Mouse (Mus musculus) 3134 (cell line): ENCODE measurements around the gene Ror1.

Experiments used
- DNase-seq: peaks from one replicate; pipeline ENCODE4 v3.0.0-alpha.2; 2011; ENCODE audit warnings: low spot score; ENCODE audit not compliant: insufficient read length; ENCODE audit errors: extremely low read depth

The Ror1 gene

DNA sequence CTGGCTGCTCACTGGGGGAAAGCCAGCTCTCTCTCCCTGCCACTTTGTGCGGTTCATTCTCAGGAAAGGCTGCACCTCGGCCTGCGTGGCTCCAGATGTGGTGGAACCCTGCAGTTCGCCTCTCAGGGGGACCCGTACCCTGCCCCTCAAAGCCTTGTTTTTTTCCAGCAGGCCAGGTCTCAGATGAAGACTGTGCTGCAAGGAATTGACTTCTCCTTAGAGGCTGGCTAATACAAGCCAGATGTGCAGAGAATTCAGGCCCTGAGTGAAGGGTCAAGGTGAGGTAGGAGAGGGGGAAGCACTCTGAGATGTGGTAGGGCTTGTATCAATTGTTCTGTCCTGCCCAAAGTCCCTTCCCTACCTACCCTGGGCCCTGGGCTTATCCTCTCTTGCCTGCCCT lies 108.1 kb downstream of the Ror1 start:
- DNase-seq: no peak

DNA sequence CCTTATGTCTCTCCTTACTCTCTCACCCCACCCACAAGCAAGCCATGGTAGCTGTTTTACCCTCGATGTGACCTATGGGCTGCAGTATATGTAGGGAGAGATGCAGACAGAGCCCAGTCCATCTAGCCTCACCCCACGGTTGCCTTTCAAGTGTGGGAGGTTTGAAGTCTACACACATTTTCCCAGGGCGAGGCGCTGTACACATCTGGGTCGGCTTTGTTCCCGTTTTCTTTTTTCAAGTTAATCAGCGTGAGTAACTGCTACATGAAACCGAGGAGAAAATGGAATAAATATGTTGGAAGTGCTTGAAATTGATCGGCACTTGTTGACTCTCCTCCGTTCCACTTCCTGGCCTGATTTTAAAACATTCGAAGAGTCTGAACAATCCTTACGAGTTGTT lies 108.8 kb downstream of the Ror1 start:
- no peak for DNase-seq

DNA sequence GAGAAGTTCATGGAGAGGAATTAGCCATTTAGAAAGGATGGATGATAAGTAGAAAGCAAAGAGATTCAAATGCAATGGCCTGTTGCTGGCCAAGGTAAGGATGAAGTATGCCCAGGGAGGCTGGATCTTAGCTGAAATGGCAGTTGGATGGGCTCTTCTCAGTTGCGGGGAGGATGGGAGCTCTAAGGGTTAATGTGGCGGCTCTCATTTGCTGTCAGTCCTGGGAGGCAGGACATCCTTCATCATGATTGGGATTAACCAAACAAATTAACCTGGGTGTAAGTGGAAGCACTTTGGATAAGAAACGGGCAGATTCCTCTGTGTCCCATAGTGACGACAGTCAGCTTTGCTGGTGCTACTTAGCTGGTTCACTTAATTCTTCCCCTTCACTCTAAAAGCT lies 112.5 kb downstream of the Ror1 start:
- DNase-seq: no peak

DNA sequence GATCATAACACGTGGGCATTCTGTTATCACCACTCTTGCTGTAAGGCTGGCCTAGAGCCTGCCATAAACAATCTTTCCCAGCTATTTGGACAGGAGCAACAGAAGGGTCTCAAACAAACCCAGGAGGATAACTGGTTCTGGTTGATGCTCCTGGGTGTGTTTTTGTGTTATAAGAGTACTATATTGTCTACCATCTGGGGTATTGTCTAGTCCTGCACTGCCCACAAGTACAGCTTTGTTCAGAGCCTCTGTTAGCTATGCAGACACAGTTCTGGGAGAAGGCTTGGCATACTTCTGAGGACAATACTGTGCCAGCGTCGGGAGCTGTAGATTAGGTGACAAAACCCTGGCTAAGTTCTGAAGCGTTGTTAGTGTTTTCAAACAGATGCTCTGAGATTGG lies 113.5 kb downstream of the Ror1 start:
- no peak for DNase-seq

DNA sequence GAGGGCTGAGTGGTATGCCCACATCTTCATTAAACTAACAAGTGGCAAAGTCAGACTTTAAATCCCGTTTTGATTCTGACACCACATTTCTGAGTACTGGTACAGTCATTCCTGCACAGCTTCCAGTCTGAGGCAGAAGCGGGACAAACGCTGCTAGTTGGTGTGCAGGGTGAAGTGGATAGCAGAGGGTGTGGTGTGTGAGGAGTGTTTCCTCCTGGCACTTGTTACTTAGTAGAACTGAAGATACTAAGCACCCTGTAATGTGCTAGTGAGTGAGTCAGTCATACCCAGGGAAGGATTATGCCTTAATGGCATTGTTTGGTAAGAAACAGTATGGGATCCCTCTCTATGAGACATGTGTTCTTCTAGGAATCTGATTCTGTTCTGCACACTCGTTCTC lies 115.7 kb downstream of the Ror1 start:
- DNase-seq: no peak

DNA sequence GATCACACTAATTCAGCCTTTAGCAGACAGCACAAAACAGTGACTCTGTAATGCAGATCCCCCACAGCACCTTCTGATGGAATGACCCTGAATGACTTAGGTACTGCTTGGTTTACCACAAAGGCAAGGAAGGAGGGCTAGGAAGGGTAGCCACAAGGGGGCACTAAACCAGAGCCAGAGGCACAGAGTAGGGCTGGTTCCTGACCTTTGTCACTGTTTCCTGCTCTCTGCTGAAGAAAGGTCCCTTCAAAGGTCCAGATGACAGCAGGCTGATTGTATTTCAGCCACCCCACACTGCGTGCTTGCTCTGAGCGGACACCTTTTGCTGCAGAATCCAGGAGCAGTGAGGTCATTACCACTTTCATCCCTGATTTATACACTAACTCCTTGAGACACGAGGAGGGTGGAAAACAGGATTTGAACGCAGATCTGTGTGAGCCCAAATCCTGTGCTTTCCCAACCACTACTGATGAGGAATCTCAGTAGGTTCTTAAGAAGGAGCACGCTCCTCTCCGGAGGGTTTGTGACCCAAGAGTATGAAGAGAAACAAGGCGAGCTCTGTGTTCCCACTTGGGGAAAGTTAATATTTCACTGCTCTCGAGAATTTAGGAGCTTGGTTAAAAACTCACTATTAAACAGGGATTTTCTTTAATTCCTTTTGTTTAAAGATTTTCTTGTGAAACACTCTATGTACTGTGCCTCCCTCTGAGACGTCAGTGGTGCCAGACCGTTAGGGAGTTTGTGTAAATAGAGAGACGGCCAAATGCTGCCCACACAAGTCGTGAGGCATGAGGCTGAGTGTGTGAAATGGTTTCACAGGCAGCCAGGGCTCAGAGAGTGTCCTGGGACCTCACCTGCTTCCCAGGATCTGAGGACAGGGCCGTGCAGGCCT lies 119.0 kb downstream of the Ror1 start:
- DNase-seq: no peak

DNA sequence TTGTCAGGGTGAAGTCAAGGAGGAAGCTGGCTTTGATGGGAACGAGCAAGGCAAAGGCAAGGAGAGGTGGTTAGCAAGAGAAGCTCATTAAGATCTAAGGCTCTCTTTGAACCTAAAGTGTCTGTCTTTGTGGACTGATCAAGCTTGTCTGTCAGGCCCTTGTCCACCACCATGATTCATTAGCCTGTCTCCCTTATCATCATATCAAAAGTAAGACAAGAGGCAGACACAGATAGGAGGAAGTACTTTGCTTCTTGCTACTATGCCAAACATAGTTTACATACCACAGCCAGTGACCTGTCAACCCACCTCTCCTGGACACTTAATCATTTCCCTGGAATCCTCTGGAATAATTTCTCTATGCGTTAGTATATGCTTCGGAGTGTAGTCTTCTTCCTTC lies 121.0 kb downstream of the Ror1 start:
- no peak for DNase-seq

DNA sequence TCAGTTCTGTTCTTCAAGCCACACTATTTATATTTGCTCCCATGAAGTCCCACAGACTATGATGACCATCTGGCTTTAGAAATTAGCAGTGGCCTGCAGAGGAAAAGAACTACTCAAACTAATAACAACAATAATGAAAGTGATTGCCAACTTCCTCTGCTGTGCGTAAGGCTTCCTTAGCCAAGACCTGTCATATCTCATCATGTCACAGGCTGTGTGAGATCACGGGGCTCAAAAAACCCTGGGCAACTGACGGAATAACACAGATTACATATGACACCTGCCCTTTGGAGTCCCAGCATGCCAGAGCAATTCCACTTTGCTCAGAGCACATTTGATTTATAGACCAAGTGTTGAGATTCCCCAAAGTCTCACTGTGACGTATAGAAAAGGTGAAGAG lies 123.4 kb downstream of the Ror1 start:
- DNase-seq: no peak

DNA sequence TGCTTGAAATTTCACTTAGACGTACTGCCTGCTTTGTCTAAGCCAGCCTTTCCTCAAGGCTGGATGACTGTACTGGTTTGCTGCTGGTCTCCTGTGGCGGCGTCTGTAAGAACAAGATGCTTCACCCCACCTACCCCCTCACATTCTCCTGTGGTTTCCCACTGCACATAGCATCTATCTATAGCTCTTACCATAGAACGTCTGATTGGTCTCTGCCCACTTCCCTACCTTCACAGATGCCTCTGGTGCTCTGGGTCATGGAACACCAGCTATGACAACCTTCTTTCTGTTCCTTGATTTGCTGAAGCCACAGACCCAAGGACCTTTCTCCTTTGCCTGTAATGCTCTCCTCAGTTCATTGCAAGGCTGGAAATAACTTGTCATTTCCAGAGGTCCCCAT lies 124.0 kb downstream of the Ror1 start:
- DNase-seq: no peak

DNA sequence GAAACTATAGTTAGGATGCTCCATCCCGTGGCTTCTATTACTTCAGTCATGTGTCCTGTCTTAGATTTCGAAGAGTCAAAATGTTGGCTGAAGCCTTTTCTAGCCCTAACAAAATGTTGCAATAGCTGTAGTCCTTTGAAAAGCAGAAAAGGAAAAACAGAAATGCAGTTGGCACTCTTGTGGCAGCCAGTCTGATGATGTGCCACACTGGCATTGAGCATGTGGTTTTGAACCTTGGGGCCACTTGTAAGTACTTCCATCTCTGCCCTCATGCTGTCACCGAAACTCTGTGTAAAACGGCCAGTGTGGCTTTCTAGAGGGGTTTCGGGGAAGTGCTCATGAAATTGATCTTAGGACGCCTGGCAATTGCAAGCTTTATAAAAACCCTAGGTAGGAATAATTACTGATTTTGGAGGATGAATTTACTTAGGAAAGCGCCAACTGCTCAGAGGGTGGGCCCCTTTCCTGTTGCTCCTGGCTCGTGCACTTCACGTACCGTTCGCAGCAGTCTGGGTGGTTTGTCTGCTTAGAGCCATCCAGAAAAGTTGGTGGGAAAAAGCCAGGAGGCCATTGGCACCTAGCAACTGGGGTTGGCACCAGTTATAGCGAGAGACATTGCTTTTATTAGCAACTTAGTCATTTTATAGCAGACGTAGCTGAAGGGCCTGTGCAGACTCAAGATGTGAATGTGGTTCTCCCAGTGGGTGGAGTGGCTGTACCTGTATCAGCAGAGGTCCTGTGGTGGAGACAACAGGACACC lies 126.6 kb downstream of the Ror1 start:
- no peak for DNase-seq

DNA sequence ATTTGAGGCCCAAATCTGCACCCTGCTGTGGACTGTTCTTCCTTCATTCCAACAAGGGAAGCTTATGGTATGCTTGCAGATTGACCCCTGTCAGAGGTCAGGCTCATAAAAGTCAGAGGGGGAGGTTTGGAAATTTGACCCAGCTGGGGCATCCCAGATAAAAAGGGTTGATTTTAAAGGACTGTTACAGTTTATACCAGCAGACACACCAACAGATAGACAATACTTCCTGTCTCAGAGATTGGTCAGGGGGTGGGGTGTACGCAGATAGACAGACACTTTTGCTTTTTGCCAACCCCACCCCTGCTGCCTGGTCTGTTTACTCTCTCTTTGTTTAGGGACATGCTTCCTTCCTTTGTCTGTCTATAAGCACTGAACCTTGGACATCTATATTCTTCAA lies 127.9 kb downstream of the Ror1 start:
- DNase-seq: no peak

DNA sequence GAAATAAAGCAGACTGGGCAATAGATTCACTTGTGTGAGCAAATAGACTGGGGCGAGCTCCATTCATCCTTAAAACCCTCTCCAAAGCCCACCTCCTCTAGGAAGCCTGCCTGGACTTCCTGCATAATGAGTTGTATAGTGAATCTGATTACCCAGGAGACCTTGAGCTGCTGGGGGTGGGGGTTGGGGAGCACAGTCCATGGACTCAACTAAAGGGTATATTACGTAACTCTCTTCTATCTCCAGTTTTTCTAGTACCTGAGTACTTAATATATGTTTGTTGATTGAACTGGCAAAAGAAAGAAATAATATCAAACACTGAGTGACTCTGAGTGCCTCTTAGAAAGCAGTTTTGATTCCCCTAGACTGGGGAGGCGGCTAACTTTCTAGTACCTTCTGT lies 128.4 kb downstream of the Ror1 start:
- DNase-seq: no peak

DNA sequence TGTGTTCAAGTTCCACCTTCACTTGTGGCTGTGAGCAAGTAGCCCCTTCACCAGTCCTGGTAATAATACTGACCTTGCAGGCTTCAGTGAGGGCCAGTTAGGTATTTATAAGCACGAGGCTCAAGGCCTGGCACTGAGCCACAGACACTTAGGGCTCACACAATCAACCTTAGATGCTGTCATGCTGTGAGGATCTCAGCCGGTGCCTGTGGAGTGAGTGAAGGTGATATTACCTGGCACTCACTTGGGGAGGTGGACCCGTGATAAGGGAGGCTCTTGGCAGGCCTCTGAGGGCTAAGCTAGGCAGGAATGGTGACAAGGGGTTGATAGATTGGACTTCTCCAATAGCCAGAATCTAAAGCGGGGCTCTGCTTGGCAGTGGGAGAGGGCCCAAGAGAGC lies 131.0 kb downstream of the Ror1 start:
- DNase-seq: no peak

DNA sequence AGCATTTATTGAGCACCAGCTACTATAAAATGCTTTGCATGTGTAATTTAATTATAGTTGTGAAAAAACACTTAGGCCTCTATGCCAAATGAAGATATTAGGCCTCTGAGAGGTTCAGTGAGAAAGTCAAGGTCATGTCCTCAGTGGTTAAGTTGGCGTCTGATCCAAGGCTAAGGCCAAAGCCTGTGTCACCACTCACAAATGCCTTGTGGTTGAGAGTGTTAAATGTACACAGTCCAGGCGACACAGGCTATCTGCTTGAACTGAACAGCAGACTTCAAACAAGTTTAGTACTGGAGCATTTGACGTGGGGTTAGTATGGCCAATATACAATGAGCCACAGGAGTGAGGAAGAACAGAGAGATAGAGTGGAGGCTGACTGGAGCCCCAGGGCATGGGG lies 132.5 kb downstream of the Ror1 start:
- DNase-seq: no peak

DNA sequence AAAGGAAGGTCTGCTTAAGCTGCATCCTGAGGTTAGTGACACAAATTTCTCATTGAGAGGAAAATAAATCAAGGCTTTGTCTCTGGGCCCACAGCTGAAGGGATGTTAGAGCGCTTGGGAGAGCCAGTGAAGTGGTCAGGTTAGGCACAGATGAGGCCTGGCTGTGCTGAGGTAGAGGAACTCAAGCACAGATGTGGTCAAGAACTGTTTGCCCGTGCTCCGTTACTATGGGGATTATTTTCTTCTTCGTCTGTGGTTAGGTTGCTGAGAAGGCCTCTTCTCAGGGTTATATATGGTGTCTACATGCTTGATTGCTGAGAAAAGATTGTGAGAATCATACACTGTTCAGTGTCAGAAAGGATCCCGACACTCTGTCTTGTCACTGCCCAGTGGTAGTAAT lies 134.7 kb downstream of the Ror1 start:
- DNase-seq: no peak

DNA sequence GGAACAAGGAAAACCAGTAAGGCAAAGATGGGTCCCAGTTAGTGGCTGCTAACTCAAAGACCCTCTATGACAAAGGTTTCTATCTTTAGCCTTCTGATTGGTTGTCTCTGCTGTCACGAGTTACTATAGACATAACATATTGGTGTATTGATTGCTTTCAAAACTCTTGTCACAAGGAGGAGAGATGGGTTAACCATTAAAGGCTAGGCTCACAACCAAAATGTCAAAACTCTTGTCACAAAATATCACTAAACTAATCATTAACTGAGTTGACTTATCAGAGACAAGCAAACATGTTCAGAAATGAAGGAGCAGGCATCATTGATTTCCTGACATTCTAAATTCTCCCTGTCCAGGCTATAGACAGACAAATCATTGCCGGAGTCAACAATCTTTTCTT lies 135.4 kb downstream of the Ror1 start:
- no peak for DNase-seq

DNA sequence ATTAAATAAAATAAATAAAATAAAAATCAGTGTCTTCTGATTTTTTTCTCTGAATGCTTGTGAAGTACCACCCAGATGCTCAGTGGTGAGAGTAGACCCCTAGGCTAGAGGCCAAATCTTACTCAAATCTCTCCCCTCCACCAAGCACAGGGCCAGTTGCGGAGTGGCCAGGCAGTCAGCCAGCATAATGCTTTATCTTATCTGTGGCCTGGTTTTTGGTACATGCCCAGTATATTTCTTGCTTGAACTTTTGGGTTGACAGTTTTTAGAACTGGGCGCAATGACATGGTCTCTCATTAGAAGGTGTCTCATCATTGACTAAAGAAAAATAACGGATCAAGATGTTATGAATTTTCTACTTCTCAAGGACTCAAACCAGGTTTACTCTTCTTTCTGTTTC lies 136.3 kb downstream of the Ror1 start:
- DNase-seq: no peak

DNA sequence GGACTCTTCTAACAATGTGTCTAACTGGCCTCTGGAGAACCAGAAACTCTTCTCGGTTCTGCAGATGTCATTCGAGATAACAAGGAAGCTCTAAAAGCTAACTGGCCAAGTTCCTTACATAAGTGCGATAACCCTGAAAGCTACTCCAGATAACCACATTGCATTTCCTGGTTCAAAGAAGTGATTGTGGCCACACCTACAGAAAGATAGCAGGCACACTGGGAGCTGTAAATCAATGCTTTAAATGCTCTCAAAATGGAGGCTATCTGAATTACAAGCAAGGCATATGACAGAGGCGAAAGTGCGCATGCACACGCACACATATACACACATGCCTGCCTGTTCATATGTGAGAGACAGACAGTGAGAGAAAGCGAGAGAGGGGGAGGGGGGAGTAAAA lies 136.9 kb downstream of the Ror1 start:
- DNase-seq: no peak

DNA sequence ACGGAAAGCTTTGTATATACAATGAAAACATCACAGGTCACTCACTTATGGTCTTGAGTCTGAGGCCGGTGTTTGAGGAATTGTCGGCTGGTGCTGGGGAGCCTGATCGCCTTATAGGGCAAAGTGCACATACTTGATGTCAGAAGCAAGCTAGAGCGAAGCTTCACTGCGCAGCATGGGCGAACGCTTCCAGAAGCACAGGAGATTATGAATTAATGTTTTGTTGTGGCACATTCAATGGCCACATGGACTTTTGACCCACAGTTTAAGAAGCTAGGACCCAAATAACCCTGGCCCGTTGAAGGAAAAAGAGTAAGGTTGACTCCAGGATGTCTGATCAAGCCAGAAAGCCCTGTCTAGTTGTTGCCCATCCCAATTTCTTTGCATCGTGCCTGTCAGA lies 138.2 kb downstream of the Ror1 start:
- no peak for DNase-seq

DNA sequence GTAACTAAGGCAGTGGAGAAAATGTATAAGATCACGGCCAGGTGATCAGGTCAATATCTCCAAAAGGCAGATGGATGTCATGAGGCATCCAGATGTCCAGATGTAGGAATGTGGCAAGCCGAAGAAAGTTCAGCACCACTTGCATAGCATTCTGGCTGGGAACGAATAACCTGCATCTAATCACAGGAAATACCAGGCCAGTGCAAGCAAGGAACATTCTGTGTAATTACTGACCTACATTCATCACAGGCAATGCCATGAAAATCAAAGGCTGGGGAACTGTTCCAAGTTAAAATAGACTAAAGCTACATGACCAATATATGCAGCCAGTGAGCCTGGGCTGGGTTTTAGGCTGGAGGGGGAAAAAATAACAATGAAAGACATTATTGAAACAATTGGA lies 140.7 kb downstream of the Ror1 start:
- DNase-seq: no peak

DNA sequence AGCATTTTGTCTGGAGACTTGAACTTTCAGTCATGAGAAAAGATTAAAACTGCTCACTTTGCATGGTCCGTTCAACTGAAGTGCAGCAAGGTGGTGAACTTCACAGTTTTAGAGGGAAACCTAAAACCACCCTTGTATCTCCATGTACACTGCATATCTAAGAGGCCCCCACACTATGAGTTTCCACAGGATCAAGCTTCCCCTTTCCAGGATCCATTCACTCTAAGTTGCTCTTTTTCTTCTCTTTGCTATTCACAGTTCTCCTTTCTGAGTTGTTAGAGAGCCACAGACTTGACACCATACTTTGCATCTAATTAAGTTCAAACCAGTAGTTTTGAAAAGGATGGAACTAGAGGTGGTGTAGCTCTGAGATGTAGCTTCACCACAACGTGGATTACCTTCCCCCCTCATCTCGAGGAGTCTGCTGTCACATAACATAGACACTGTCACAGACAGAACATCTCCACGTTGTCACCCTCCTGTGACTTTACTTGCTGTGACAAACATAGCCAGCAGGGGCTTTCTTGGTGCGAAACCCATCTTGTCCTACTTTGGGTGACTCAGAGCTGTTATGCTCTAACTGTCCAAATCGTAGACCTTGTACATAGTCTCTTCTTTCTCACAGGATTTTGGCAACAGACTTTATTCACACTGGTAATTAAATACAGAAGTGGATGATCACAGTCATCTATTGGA lies 146.6 kb downstream of the Ror1 start:
- DNase-seq: no peak

DNA sequence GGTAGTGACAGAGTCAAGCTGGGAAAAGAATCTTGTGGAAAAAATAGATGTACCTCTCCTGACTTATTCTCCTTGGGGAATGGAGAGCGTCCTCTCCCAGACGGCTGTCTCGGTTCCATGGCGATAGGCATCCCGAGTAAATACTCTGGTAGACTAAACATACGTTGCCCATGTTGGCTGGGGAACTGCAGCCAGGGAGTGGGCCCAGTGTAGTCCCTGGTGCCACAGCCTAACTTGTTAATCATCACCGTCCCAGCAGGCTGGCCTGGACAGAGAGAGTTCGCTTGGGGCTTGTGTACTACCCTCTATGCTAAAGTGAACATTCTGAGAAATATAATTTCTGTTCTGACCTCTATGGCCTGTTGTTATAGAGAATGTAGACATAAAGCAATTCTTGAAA lies 148.7 kb downstream of the Ror1 start:
- no peak for DNase-seq
